Mouse (Mus musculus) frontal cortex, adult (tissue): ENCODE data around the gene Olfr1371.
"Not testable (repeated sequence)": the region's sequence is repeated elsewhere in the genome, so short reads cannot be mapped to it uniquely, and the experiment has no call there.

Experiments used
- ATAC-seq: cut with Nextera tagmentation; 2 replicates; pipeline ENCODE4 v1.9.2; 2017; ENCODE audit warnings: mild to moderate bottlenecking, moderate library complexity, mixed read lengths; ENCODE audit not compliant: low TSS enrichment

The Olfr1371 gene

GRCm38 (mm10) chr11:52225986-52226599, 12.3 kb upstream of the Olfr1371 start:
- no peak for ATAC-seq

- ATAC-seq, result no peak
These were observed 10.3 kb upstream of the Olfr1371 start for GRCm38 (mm10) chr11:52223968-52224682.

- no peak for ATAC-seq
These were observed 9.1 kb upstream of the Olfr1371 start for GRCm38 (mm10) chr11:52222891-52223290.

GRCm38 (mm10) chr11:52221921-52222320, 8.1 kb upstream of the Olfr1371 start:
- not testable (repeated sequence) for ATAC-seq

GRCm38 (mm10) chr11:52220282-52220681, 6.5 kb upstream of the Olfr1371 start:
- ATAC-seq, result peak; percentile 76; the same call in 1 of the 2 replicates

- not testable (repeated sequence) for ATAC-seq
These were observed 17.2 kb downstream of the Olfr1371 start for GRCm38 (mm10) chr11:52196496-52197023.

GRCm38 (mm10) chr11:52180651-52181050, 33.1 kb downstream of the Olfr1371 start:
- not testable (repeated sequence) for ATAC-seq

GRCm38 (mm10) chr11:52179897-52180296, 33.9 kb downstream of the Olfr1371 start:
- not testable (repeated sequence) for ATAC-seq

GRCm38 (mm10) chr11:52168461-52168860, 45.3 kb downstream of the Olfr1371 start:
- ATAC-seq, result no peak

- ATAC-seq, result not testable (repeated sequence)
These were observed 45.9 kb downstream of the Olfr1371 start for GRCm38 (mm10) chr11:52167901-52168302.

- no peak for ATAC-seq
These were observed 46.7 kb downstream of the Olfr1371 start for GRCm38 (mm10) chr11:52167126-52167525.

GRCm38 (mm10) chr11:52163926-52164325, 49.9 kb downstream of the Olfr1371 start:
- ATAC-seq, result no peak
